Mouse (Mus musculus) limb, embryonic 14.5 days (tissue): Measurements from ENCODE around the gene C2cd4a. TPM values are rescaled to one million over a fixed set of nuclear protein-coding genes. Genes with fewer than 3 reads are reported as not detected.

ENCODE experiments used
- ATAC-seq: fragments of 200-750 bp; cut with Nextera tagmentation; 2 replicates; pipeline ENCODE4 v1.8.0; 2017; ENCODE audit warnings: low read depth, moderate number of reproducible peaks, moderate TSS enrichment; ENCODE audit not compliant: low FRiP score
- DNase-seq: peaks from one replicate; pipeline ENCODE4 v3.0.0-alpha.2; 2015; ENCODE audit warnings: low spot score
- H3K27ac ChIP-seq: fragments of 300-500 bp; sonication (generic); replicated peaks from 2 replicates; pipeline ENCODE4 v1.5.1; 2014; ENCODE audit warnings: low read depth, mild to moderate bottlenecking, low read length, moderate library complexity, mixed read lengths
- H3K27me3 ChIP-seq: fragments of 300-500 bp; sonication (generic); 2 replicates; pipeline ENCODE4 v1.6.1; 2014; ENCODE audit warnings: low read length, mixed read lengths; ENCODE audit not compliant: control insufficient read depth, insufficient read depth
- H3K36me3 ChIP-seq: fragments of 300-500 bp; sonication (generic); 2 replicates; pipeline ENCODE4 v1.6.1; 2014; ENCODE audit warnings: mild to moderate bottlenecking, low read length, moderate library complexity, mixed read lengths; ENCODE audit not compliant: control insufficient read depth, insufficient read depth
- H3K4me1 ChIP-seq: fragments of 300-500 bp; sonication (generic); 2 replicates; pipeline ENCODE4 v1.6.1; 2014; ENCODE audit warnings: antibody characterized with exemption, low read length, mixed read lengths; ENCODE audit not compliant: control insufficient read depth, insufficient read depth
- H3K4me2 ChIP-seq: fragments of 300-500 bp; sonication (generic); replicated peaks from 2 replicates; pipeline ENCODE4 v1.6.1; 2014; ENCODE audit warnings: low read depth, mild to moderate bottlenecking, low read length, moderate library complexity; ENCODE audit not compliant: severe bottlenecking
- H3K4me3 ChIP-seq: fragments of 300-500 bp; sonication (generic); replicated peaks from 2 replicates; pipeline ENCODE4 v1.5.1; 2014; ENCODE audit warnings: low read length
- H3K9ac ChIP-seq: fragments of 300-500 bp; sonication (generic); 2 replicates; pipeline ENCODE4 v1.6.1; 2014; ENCODE audit warnings: mild to moderate bottlenecking, low read depth, low read length, moderate library complexity; ENCODE audit not compliant: severe bottlenecking
- H3K9me3 ChIP-seq: fragments of 300-500 bp; sonication (generic); 2 replicates; pipeline ENCODE4 v1.6.1; 2016; ENCODE audit warnings: low read length; ENCODE audit not compliant: control insufficient read depth
- POLR2A ChIP-seq: fragments of 200-500 bp; IDR thresholded peaks from 2 replicates; pipeline ENCODE4 v1.8.0; 2012; ENCODE audit warnings: inconsistent platforms, mild to moderate bottlenecking, moderate library complexity, borderline replicate concordance; ENCODE audit not compliant: insufficient read depth, insufficient read length; ENCODE audit errors: extremely low read depth
- WGBS: fragments of 180-500 bp; shearing (Covaris S2); extraction: QIAGEN DNeasy Blood & Tissue Kit; methylation state at CpG from one replicate; pipeline ENCODE4 v1.1.7; 2014; 5-methylcytosine and 5-hydroxymethylcytosine counted together
- polyA plus RNA-seq, 2 experiments: library from polyadenylated mRNA; depleted of rRNA in 1 of 2; stranded (reverse) in 1 of 2; unstranded in 1 of 2; fragments of >200 nt; fragmentation: Nextera tagmentation in 1 of 2; extraction: Ambion mirVana in 1 of 2; gene quantifications; 2 replicates each; pipeline versions ENCODE4 v1.2.1 to v1.2.3; 2012 to 2014

C2cd4a gene
- polyA plus RNA-seq, 2 experiments, result 1.0 to 1.3 TPM

DNA sequence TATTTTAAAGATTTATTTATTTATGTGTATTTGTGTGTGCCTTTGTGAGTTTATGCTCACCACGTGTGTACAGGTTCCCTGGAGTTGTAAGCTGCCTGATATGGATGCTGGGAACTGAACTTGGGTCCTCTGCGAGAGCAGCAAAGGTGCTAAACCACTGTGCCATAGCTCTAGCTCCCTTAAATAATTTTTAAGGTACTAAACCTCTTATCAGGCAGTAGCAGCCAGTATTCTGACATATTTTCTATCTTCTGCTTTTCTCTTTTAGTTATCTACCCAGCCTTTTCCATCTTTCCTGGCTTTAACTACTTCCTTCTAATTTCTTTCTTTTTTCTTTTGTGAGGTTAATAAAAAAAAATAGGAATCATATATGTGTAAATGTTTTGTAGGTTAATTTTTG, 28.1 kb upstream of the C2cd4a start:
- Histone ChIP-seq H3K4me1 (no peaks in the 10 kb centered on the region), H3K4me2 (no peak overlapping the region), H3K36me3 (peaks cover 5% of the 10 kb centered on the region), H3K9me3 (no peaks in the 10 kb centered on the region), H3K27ac (no peak overlapping the region), H3K4me3 (no peak overlapping the region), H3K9ac (no peak overlapping the region), H3K27me3 (no peaks in the 10 kb centered on the region)
- WGBS, result 90% methylated on average over 2 of the region's 2 CpGs
- no peak for DNase-seq
- no peak for TF ChIP-seq POLR2A
- ATAC-seq, result no peak

DNA sequence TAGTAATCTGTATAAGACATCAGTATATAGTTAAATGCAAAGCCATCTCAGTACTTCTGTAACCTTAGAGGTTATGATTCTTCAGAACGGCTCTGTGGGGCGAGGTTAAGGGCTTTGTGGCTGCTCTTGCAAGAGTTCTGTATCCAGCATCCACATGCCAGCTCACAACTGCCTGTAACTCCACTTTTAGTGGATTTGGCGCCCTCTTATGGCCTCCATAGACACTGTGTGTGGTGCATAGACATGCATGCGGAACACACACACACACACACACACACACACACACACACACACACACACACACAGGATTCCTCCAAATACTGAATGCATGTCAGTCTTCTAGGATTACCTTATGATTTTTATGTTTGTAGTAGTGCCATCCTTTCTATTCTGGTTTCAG, 19.0 kb upstream of the C2cd4a start:
- H3K4me3 ChIP-seq, result no peak overlapping the region
- TF ChIP-seq POLR2A, result no peak
- no peak overlapping the region for H3K4me2 ChIP-seq
- H3K9ac ChIP-seq, result no peak overlapping the region
- 80% methylated on average over 4 of the region's 4 CpGs for WGBS
- no peak for ATAC-seq
- no peak overlapping the region for H3K27ac ChIP-seq
- H3K4me1 ChIP-seq, result no peaks in the 10 kb centered on the region
- DNase-seq, result no peak
- peaks cover 3% of the 10 kb centered on the region; the same call in 1 of the 2 replicates for H3K36me3 ChIP-seq
- H3K9me3 ChIP-seq, result no peaks in the 10 kb centered on the region
- no peaks in the 10 kb centered on the region for H3K27me3 ChIP-seq

- DNase-seq (no peak), ATAC-seq (no peak)
- Histone ChIP-seq H3K4me2 (no peak overlapping the region), H3K27me3 (no peaks in the 10 kb centered on the region), H3K9ac (no peak overlapping the region), H3K36me3 (no peaks in the 10 kb centered on the region), H3K4me1 (no peaks in the 10 kb centered on the region), H3K27ac (no peak overlapping the region), H3K4me3 (no peak overlapping the region), H3K9me3 (no peaks in the 10 kb centered on the region)
- TF ChIP-seq POLR2A, result no peak
- 89% methylated on average over 3 of the region's 3 CpGs for WGBS
Measured at GRCm38 (mm10) chr9:67849846-67850245, 17.7 kb upstream of the C2cd4a start.

- H3K27me3 ChIP-seq, result no peaks in the 10 kb centered on the region
- WGBS, result 82% methylated on average over 12 of the region's 12 CpGs
- no peak overlapping the region for H3K4me2 ChIP-seq
- no peaks in the 10 kb centered on the region for H3K36me3 ChIP-seq
- no peaks in the 10 kb centered on the region for H3K4me1 ChIP-seq
- H3K27ac ChIP-seq, result no peak overlapping the region
- ATAC-seq, result no peak
- DNase-seq, result no peak
- no peaks in the 10 kb centered on the region for H3K9me3 ChIP-seq
- no peak overlapping the region for H3K4me3 ChIP-seq
- no peak for TF ChIP-seq POLR2A
- no peak overlapping the region for H3K9ac ChIP-seq
Measured at GRCm38 (mm10) chr9:67849397-67849796, 17.3 kb upstream of the C2cd4a start.

DNA sequence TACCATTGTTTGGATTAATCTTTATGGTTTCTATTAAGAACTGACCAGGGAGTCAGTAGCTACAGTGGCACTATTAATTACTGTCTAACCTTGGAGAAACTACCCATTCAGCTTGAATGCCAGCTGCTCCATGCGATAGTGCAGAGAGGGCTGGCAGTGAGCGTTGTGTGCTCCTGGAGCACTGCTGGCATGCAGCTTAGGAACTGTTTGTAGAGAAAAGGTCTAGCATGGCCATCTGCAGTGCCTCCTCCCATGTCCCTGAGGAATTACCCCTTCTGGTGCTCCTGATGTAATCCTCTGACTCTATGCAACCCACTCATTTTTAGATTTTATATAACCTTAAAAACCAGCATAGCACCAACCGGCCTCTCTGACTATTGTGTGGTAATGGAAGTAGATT, 15.5 kb upstream of the C2cd4a start:
- no peaks in the 10 kb centered on the region for H3K27me3 ChIP-seq
- DNase-seq, result no peak
- no peak overlapping the region for H3K4me3 ChIP-seq
- ATAC-seq, result no peak
- no peaks in the 10 kb centered on the region for H3K4me1 ChIP-seq
- no peak overlapping the region for H3K9ac ChIP-seq
- H3K4me2 ChIP-seq, result no peak overlapping the region
- H3K36me3 ChIP-seq, result no peaks in the 10 kb centered on the region
- WGBS, result 89% methylated on average over 3 of the region's 3 CpGs
- H3K9me3 ChIP-seq, result no peaks in the 10 kb centered on the region
- H3K27ac ChIP-seq, result no peak overlapping the region
- TF ChIP-seq POLR2A, result no peak

DNA sequence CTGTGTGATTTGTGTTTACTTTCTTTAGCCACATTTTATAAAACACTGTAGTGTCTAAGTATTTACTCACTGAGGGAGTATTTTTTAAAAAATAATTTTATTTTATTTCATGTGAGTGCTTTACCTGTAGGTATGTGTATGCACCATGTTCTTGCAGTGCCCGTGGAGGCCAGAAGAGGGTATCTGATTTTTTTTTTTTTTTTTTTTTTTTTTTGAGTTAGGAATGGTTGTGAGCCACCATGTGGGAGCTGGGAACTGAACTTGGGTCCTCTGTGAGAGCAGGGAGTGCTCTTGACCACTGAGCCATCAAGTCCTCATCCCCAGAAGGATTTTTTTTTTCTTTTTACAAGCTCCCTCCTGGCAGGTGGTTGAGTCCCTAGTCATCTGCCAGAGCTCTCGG, 14.0 kb upstream of the C2cd4a start:
- DNase-seq (no peak), ATAC-seq (no peak)
- Histone ChIP-seq H3K9ac (no peak overlapping the region), H3K27ac (no peak overlapping the region), H3K4me1 (no peaks in the 10 kb centered on the region), H3K4me3 (no peak overlapping the region), H3K27me3 (no peaks in the 10 kb centered on the region), H3K4me2 (no peak overlapping the region), H3K36me3 (no peaks in the 10 kb centered on the region), H3K9me3 (no peaks in the 10 kb centered on the region)
- WGBS, result 90% methylated on average over 2 of the region's 2 CpGs
- no peak for TF ChIP-seq POLR2A
